Mouse (Mus musculus) embryonic stem cell, embryonic (primary cell): ENCODE measurements around the gene Vps37c.

Experiments
- CTCF ChIA-PET, 4 experiments: fragments of 300-600 bp in 2 of 4; fragments of 350-600 bp in 2 of 4; sonication (Branson Sonifier 250); formaldehyde crosslinking; loops; one replicate each; lab custom pipeline; 2022; ENCODE audit warnings: inconsistent platforms in 2 of 4; lab: Charles Lee
- POLR2A ChIA-PET, 4 experiments: fragments of 300-600 bp in 2 of 4; fragments of 350-600 bp in 2 of 4; sonication (Branson Sonifier 250); formaldehyde crosslinking; loops; one replicate each; lab custom pipeline; 2022; ENCODE audit warnings: antibody characterized with exemption in 4 of 4, inconsistent platforms in 1 of 4; lab: Charles Lee

The Vps37c gene

GRCm38 (mm10) chr19:10759525-10759924 is 71.0 kb downstream of the Vps37c start:
- ChIA-PET POLR2A (no interaction called here), CTCF (no interaction called here)

- ChIA-PET CTCF (no interaction called here), POLR2A (interaction anchor here in 1 of 4 experiments (0.6 kb wide), 1 partner anchor 151 kb away, joined by 4 read pairs; no protein-coding TSS in a partner anchor)
Observed at GRCm38 (mm10) chr19:10759983-10760831, 71.7 kb downstream of the Vps37c start.

- ChIA-PET POLR2A (interaction anchor here in 1 of 4 experiments (1.2 kb wide), 1 partner anchor 133 kb away, joined by 3 read pairs; the partner anchor contains the start of gene Prpf19), CTCF (no interaction called here)
Observed at GRCm38 (mm10) chr19:10761794-10762415, 73.4 kb downstream of the Vps37c start.

- ChIA-PET POLR2A (interaction anchor here in 1 of 4 experiments (1.2 kb wide), 1 partner anchor 133 kb away, joined by 3 read pairs; the partner anchor contains the start of gene Prpf19), CTCF (no interaction called here)
Observed at GRCm38 (mm10) chr19:10762468-10762867, 73.9 kb downstream of the Vps37c start.

GRCm38 (mm10) chr19:10763381-10764031 is 75.0 kb downstream of the Vps37c start:
- ChIA-PET CTCF (interaction anchor here in 1 of 4 experiments (0.9 kb wide), 1 partner anchor 173 kb away, joined by 4 read pairs; no protein-coding TSS in a partner anchor), POLR2A (interaction anchor here in 1 of 4 experiments (1.3 kb wide), 1 partner anchor 78 kb away, joined by 3 read pairs; no protein-coding TSS in a partner anchor)
